Mouse (Mus musculus) left cerebral cortex, postnatal 4 days (tissue): ENCODE data around the gene Neb. TPM values are rescaled to one million over a fixed set of nuclear protein-coding genes. Genes with fewer than 3 reads are reported as not detected.

Experiments used
- DNase-seq: peaks from one replicate; pipeline ENCODE4 v3.0.0-alpha.2; 2022
- intact Hi-C: fragments of 180-260 bp; cut with DNase I; formaldehyde crosslinking; loops from one replicate; pipeline ENCODE4 v1.15.1; 2025
- total RNA-seq, 2 experiments: library from RNA; stranded (reverse); gene quantifications; 2 replicates each; pipeline ENCODE4 v1.2.3; 2021

The Neb gene
- total RNA-seq, 2 experiments from 2014 or later = 3.8 to 4.8 TPM

DNA sequence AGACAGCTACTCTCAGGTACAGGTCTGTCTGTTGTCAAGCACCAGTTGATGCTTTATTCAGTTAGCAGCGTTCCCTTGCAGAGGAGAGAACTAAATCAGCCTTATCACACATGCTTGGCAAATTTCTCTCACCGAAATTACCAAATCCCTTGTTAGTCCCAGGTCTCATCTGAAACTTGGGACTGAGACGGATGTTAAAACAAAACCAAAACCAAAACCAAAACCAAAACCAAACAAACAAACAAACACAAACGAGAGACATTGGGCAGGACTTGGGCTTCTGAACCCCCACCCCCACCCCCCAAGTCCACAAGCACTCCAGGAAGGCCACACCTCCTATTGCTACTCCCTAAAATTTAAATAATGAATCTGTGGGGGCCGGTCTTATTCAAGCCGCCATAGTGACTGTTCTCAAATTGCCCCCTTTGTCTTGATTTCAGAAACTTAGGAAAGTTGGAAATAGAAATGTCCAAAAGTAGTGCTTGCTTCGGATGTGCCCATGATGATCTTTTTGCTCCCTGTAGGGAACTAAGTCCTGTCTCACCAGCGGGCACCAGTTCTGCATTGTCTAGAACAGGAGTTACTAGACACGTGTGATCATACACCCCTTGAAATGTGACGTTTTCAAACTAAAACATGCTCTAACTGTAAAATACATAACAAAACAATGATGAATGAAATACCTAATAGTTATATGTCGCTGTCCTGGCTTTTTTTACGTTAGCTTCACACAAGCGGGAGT lies 397 bp downstream of the Neb start:
- intact Hi-C loops = no loop called here
- DNase-seq = no peak

- no peak for DNase-seq
- intact Hi-C loops = no loop called here
These were observed 3.6 kb downstream of the Neb start for GRCm38 (mm10) chr2:52374706-52375105.

DNA sequence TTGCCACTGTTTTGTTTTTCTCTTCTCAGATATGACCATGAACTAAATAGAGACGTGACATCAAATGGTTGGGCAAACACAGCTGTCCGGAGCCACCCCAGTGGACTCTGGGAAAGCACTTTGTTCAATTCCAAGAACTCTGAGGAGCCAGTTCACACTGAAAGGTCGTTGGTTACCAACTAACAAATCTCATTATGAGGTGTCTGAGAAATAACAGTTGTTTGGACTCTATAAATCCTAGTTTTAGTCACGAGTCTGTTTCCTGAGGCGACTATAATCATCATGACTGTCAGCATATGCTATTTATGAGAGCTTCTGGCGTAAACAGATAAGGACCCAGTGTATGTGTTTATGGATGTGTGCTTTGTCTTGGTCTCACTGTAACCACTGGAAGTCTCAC lies 5.8 kb downstream of the Neb start:
- intact Hi-C loops = no loop called here
- DNase-seq = no peak

DNA sequence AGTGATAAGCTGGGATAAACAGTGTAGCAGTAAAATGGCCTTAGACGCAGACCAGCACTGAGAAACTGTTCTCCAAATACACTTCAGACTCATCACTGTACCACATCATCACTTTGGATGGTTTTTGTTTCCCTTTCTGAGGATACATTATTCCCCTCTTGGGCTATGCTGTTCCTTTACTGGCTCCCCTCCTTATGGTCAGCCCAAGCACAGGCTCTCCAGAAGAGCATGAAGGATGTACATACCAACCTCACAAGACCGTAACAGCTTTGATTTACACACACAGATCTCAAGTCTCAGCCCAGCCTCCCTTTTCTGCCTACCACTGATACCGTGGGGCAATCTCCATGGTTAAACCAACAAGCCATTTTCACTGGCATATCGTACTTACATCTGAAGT lies 6.2 kb downstream of the Neb start:
- intact Hi-C loops = no loop called here
- DNase-seq = no peak

DNA sequence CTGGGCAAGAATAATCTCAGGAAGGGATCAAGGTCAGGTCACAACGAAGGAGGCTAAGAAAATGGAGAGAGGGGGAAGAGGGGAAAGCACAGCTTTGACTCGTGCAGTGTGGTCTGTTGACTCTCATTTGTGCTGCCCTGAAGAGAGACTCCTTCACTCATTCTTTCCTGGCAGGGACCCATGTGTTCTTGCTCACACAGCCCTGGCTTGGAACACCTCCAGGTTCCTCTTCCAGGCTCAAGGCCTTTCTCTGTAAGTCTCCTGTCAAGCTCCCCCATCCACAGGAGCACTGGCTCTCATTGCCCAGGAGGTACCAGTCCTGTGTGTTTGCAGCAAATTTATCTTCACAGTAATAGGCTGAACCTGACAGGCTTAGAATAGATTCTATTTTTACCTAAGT lies 7.2 kb downstream of the Neb start:
- DNase-seq = peak; percentile 18
- intact Hi-C loops = no loop called here

DNA sequence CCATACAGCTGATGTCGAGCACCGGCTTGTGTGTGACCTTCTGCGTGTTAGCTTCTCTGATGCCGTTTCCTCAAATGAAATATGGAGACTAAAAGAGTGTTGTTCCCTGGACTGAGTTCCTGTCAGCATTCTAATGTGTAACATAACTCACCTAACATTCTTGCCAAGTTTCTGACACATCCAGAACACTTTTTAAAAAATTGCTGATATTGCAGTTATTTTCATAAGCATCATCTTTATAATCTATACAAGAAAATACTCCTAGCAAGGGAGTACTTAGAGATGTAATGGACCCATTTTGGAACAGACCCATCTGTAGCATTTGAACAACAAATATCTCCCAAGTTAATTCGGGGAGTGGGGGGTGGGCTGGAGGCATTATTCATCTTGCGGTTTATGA lies 8.7 kb downstream of the Neb start:
- intact Hi-C loops = no loop called here

DNA sequence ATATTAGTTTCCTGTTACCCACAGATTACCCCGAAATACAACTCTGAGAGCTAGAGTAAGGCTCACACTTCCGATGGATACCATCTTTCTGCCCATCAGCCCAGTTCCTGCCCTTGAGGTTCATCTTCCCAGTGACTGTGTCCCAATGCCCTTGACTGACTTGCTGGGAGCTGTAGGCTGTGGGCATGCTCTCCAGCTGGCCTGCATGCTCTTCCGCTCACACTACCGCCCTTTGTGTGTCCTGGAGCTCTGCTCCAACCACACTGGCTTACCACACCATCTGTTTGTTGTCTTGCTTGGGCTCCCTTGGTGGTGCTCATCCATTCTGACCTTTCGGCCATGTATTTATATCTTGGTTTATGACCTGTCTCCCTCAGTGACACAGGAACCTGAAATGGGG lies 10.6 kb downstream of the Neb start:
- no peak for DNase-seq
- intact Hi-C loops = no loop called here

More for the DNA sequence above, 8.7 kb downstream of the Neb start:
- no peak for DNase-seq

- DNase-seq = no peak
- intact Hi-C loops = no loop called here
These were observed 11.0 kb downstream of the Neb start for GRCm38 (mm10) chr2:52367248-52367647.

- no peak for DNase-seq
- intact Hi-C loops = no loop called here
These were observed 17.2 kb downstream of the Neb start for GRCm38 (mm10) chr2:52361086-52361485.

DNA sequence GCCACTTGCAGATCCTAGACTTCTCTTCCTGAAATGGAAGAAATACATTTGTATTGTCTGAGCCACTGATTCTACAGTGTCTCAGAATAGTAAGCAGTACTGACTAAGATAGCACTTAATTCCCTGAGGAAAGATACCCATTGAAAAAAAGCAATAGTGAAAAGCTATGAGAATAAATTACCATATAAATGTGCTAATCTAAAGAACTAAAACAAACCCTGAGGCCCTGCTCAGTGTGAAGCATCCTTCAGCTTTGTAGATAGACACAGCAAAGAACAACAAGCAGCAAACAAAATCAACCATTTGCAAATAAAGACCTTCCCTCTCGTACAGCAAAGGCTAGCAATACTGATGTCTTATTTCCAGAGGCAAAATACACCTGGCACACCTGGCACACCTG lies 18.6 kb downstream of the Neb start:
- no peak for DNase-seq
- intact Hi-C loops = no loop called here

DNA sequence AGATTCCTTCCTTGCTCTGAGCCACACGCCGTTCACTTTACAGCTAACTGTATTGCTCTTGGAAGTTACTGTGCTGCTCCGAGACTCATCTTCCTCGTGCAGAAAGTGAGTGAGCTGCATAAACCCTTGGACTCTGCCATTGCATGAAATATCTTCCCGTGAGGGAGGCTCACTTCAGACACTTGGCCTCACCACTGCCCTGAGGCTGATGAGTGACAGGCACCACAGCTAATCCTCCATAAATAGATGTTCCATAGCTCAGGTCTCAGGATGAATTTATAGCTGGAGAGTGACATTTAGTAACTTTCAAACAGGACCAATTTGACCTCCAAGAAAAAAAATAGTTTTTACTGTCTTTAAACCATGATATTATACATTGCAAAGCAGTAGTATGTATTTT lies 20.1 kb downstream of the Neb start:
- DNase-seq = no peak
- intact Hi-C loops = no loop called here

DNA sequence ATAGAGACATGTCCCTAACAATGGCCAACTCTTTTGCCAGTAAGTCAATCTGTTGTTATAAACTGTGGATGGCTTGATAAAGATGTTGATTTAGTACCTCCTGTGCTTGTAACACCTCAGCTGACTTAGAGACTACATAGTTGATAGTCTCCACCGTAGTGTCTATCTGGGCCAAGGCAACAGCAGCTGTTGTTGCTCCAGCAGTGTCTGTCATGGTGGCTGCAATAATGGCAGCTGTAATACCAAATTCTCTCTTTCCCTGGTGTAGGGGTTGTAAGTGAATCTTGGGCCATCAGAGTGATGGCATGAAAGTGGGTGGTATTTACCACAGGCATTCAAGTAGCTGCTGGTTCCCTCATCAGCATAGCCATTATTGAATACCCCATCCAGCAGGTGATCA lies 27.2 kb downstream of the Neb start:
- no peak for DNase-seq
- intact Hi-C loops = no loop called here

- no peak for DNase-seq
- intact Hi-C loops = no loop called here
These were observed 37.3 kb downstream of the Neb start for GRCm38 (mm10) chr2:52340990-52341389.

GRCm38 (mm10) chr2:52335556-52335955 lies 42.7 kb downstream of the Neb start:
- intact Hi-C loops = no loop called here
- DNase-seq = no peak

GRCm38 (mm10) chr2:52335087-52335486 lies 43.2 kb downstream of the Neb start:
- DNase-seq = no peak
- intact Hi-C loops = no loop called here

- intact Hi-C loops = no loop called here
- DNase-seq = no peak
These were observed 44.7 kb downstream of the Neb start for GRCm38 (mm10) chr2:52333535-52333934.

GRCm38 (mm10) chr2:52331761-52332160 lies 46.5 kb downstream of the Neb start:
- intact Hi-C loops = no loop called here
- no peak for DNase-seq

DNA sequence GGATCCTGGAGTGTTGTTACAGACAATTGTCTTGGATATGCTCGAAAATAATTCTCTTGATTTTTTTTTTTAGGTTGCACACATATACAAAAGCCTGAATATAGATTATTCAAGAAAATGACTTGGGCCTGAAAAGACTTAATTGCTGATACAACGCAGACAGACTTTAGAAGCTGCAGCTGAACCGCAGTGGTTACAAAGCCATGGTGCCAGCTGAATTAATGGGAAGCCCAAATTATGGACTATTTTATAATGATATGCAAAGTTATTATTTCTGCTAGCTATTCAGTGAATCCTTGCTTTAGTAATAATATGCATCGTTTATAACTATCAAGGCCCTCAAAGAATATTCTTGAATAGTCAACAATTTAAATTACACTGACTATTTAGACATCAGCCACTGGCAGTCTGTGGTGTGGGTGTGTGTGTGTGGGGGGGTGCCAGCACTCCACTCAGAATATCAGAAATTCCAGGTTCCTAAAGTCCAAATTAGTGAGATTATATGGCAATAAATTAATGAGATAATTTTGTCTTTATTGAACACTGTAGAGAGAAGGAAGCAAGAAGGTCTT lies 50.9 kb downstream of the Neb start:
- intact Hi-C loops = no loop called here
- no peak for DNase-seq

DNA sequence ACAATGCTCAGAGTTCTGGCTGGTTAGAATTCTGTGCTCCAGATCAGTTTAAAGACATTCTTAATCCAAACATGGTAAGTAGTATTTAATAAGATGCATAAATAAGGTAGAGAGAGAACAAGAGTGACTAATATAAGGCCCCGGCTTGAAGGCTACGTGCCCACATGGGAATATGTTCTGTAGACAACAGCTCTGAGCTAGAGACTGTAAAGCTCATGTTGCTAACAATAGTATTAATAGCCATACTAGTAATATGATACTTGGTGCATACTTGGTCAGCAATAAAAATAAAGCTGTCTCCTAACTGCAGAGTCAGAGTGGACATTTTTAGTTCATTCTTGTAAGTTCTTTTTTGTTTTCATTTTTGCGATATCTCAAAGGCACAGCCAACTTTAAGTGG lies 56.4 kb downstream of the Neb start:
- DNase-seq = no peak
- intact Hi-C loops = no loop called here

- intact Hi-C loops = no loop called here
- DNase-seq = no peak
These were observed 58.1 kb downstream of the Neb start for GRCm38 (mm10) chr2:52320175-52320574.

- intact Hi-C loops = no loop called here
- no peak for DNase-seq
These were observed 59.2 kb downstream of the Neb start for GRCm38 (mm10) chr2:52319020-52319567.

DNA sequence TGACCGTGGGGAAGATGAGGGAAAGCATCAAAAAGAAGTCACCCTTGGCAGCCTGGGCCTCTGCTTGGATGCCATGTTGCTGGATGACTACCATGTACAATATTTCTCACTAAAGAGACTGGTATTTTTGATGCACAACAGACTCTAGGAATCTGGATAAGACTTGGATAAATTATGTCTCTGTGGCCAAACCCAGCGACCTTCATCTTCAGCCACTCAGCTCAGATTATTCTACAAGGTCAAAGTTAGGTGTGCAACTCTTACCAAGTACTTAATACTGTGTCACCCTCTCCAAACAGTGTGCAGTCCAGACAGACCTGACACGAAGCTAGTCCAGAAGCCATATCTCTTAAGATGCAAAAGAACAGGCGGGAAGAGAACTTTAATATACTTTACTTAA lies 60.8 kb downstream of the Neb start:
- no peak for DNase-seq
- intact Hi-C loops = no loop called here

DNA sequence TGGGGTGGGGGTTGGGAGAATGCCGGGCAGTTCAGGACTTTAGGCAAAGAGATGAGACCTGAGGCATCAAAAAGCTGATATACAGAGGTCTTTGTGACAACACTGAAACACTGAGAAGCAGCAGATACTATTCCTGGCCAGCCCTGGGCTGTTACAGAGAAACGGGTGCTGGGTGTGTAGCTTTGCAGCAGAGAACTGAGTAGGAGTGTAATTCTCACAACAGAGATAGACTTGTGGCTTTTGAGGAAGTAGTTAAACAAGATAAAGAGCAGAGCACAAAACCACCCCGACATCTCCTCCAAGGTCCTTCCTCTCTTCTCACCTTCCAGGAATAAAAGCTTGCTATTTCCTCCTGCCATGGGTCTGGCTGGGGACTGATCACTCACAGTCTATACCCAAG lies 62.5 kb downstream of the Neb start:
- intact Hi-C loops = no loop called here
- no peak for DNase-seq
